Mouse (Mus musculus) cerebellum, postnatal 14 days (tissue): ENCODE results near the gene Arhgap25.
"Not testable (repeated sequence)": the region's sequence is repeated elsewhere in the genome, so short reads cannot be mapped to it uniquely, and the experiment has no call there.

Source experiments
- DNase-seq, 2 experiments: peaks; one replicate each; pipeline ENCODE4 v3.0.0; 2021; ENCODE audit warnings: mixed read lengths in 2 of 2

The Arhgap25 gene

DNA sequence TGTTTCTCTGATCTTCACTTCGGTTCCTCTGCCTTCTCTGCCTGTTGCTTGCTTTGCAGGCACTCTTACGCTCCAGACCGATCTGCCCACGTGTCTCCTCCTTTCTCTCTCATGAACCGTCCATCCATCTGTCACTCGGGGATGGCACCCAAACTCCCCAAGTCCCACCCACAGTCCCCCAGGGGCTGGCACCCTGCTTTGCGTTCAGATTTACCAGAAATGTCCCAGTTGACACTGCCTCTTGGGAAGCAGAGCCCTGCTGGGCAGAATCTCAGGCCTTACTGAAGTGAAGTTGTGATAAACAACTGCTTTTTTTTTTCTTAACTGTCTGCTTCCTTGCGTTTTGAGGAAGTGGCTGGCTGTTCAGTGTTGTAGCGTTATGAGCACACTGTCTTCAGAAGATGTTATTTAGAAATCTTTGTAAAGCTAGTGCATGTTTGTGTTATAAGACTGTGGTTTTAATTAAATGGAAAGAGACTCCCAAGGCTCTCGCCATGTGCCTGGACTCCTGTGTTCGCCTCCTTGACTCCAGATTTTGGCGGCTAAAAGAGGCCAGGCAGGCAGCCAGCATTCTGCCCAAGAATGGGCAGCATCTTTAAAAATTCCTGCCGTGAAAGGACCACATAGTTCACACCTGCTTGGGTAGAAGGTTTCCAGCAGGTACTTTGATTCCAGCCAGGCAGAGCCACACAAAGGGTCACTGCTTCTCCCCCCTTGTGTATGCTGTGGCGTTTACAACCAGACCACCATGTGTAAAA, at the start of gene Arhgap25:
Arhgap25 (minus strand) TSS at position 307 of the 758 bp plus-strand sequence.
- peak; percentile 44 to 56 for DNase-seq

DNA sequence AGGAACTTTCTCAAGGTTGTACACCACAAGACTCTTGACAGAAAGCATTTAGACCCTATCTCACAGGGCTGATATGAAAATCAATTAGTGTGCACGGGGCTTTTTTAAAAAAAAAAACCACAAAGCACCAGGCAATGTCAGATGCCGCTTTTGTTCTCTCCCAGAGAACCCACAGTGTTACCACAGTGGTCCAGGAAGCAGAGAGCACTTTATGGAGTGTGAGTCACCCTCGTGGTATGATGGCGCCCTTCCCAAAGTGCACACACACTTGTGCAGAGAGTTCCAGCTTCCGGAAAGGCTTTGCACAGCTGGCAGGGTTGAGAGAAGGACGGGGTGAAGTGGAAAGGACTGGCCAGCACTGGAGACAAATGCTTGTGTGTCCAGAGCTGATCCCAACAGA, 49.4 kb upstream of the Arhgap25 start:
- DNase-seq: no peak

DNA sequence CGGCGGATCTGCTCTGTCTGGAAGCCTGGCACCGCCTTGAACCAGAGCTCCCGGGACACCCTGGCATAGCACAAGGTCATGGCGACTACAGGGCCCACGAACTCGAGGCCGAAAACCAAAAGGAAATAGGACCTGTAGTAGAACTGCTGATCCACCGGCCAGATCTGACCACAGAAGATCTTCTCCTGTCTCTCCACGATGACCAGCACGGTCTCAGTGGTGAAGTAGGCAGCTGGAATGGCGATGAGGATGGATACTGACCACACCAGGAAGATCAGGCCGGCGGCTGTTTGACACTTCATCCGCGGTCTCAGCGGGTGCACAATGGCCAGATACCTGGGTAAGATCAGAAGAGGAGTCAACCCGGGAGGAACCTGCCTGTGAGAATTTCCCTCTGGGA, 48.5 kb upstream of the Arhgap25 start:
- no peak for DNase-seq

DNA sequence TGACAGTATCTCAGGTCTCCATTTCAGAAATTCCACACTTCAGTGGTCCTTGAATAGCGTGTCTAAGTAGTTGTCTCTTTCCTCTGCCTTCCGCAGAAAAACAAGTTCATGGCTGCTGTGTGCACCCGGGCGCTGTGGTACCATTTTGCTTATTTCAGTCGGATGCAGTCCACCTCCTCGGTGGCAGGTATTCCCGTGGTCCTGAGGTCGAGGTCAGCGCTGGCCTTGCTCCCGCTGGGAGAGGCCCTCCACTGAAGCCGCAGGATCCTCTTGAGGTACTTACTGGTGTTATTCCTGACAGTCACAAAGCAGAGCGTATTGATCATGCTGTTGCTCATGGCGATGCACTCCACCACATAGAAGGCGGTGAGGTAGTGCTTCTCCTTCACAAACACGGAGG, 48.0 kb upstream of the Arhgap25 start:
- DNase-seq: no peak

DNA sequence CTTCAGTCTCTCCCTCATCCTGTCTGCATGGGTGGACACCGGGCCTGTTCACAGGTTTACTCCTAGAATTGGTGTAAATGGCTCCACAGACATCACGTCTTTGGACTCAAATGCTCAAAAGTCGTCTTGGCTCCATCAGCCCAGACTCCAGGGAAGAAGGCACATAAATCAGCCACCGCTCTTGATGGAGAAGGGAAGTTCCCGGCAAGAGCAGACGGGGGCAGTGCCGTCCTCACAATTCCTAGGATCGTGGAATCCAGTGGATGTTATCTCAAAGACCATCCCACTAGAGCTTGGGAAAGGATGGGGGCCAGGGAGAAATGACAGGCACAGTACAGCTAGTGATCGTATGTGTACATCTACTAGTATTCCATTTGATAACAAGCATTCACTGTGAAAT, 45.2 kb upstream of the Arhgap25 start:
- DNase-seq: peak; percentile 42 to 62

DNA sequence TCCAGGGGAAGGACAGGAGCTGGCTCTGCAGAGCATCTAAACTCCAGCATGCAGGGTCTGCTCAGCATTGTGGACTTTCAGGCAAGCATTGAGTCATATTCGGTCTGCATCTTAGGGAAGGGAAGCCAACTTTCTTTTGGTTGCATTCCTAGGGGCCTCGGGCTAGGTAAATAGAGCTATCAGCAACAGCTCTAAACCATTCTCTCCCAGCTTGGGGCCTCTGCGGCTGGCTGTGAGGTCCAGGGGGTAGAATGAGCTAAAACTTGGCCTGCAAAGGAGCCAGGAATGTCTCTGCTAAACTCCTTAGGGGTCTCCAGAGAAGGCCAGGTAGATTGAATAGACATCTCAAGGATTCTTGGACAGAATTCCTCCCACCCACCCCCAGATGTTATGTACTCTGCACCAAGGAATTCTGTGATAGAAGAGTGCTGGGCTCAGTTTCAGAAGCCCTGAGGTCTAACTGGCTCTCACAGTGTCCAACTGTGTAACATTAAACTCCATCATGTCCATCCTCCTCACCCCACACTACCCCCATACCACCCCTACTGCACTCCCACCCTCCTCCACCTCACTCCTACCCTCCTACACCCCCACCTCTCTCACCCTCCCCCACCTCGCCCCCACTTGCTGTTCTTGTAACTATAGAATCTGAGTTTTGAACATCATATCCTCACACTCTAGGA, 43.7 kb upstream of the Arhgap25 start:
- no peak for DNase-seq

DNA sequence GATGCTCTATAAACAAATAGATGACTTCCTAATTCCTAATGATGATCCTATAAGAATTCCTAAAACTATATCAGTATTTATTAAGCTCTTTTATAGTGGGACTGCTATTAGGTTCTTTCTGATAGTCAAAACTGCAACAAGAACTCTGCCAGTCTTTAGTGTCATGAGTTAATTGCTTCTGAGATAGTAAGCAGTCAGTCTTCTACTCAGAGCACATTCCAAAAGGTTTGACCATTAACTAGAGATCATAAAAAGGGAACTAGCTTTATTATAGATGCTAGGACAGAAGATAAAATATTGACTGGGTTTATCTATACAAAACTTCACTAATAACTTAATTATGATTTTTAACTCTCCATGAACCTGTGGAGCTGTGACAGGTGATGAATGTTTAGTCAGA, 38.8 kb upstream of the Arhgap25 start:
- not testable (repeated sequence) for DNase-seq

DNA sequence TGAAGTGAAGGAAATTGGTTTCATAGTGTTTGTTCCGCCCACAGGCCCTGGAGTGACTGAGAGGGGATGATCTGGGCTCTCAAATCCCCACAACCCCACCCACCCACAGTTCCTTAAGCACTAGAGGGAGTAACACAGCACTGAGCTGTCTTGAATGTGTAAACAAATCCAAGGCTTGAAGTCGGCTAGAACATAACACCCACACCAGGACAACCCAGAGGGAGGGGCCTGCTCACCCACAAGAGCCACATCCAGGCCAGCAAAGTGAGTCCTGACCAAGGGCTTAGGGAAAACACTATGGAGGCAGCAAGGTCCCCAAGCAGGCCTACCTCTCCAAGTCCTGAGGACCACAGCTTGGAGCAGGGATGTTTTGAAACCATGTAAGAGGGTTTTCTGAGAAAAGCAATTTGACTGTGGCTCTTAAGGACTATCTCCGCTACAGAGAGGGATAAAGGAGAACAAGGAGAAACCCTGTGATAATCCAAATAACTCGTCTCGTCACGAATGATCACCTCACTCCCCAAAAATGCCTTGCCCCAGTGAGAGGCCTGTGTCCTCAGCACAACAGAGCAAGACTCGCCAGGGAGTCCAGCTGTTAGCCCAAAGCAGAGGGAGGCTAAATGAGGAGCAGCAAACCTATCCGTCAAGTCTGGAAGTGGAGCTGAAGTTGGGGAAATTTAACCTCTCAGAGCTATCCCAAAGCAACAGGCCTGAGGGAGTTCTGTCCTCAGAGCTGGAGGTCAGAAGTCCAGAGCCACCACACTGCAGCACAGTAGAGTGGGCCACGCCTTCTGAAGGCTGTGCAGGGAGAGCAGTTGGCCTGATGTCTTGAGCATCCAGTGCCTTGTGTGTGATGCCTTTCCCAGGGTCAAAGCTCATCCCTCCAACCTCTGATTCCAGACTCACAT, 34.9 kb upstream of the Arhgap25 start:
- no peak for DNase-seq

DNA sequence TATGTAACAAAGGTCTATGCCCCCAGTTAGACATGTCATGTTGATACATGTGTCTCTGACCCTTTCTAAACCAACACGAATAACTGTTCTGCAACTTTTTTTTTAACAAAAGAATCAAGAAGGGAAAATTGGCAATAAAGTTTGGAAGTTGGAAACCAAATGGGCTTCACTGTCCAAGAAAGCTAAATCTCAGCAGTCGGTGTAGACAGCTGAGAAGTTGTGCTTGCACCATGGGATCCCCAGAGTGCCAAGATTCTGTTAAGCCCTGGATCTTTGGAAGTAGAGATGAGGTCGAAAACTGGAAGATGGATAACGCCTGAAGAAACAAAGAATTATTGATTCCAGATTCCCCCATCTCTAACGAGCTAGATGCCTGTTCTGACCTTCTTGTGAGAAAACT, 32.1 kb upstream of the Arhgap25 start:
- no peak for DNase-seq

DNA sequence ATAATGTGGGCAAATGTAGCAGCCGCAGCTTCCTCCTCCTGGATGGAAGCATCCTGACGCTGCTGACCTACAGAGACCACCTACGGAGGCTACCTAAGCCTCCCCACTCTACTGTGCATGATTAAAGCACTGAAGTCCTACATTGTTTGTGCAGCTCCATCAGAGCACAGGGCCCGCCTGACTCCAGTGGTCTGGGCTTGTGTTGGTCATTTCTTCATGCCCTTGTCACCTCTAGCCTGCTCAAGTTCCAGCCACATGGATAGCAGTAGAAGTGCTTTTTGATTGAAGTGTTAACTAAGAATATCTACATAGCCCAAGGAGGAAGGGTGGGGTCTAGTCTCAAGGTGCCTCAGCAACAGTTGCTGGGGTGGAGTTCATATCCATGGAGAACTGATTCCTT, 31.3 kb upstream of the Arhgap25 start:
- no peak for DNase-seq

DNA sequence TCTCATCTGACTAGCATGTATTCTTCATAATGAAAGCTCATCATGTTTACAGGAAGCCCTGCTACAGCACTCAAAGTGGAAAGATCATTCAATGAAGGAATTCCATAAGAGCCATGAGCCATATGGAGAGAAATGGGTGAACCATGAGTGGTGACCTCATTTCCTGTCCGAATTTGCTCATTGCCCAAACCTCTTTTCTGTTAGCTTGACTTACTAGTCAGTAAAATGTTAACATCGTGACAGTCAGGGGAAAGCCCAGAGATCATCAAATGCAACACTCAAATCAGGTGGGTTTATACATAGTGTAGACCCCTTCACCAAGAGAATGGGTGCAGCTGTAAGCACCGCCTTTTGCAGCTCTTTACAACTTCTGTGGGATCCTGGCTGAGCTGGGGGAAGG, 20.7 kb upstream of the Arhgap25 start:
- DNase-seq: no peak

DNA sequence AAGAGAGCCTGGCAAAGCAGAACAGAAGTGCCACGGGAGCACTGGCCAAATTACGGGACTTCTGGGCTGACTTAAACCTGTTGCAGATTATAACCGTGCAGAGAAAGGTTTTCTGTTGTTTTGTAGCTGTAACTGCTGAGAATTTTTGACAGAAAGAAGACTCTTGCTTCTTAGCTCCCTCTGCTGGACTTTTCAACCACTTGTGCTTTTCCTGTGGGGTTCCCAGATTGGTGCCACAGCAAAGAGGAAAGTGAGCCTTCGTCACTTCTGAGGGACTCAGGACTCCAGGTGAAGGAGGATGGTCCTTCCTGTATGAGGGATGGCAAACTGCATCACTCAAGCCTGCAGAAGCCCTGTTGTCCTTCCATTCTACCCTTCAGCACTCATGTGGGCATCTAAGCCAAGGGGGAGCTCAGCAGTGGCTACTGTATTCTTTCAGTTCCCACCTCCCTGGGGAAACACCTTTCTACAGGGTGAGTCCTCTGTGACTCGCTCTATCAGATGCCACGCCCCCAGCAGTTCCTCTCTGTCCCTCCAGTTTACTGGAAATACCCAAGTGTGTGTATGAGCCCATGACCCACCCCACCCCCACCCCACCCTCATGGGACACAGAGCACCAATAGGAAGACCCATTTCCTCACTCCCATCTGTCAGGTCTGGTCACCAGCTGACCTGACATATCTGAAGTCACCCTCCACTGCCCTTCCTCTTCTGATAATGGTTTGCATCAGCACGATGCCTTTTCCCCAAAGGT, 19.2 kb upstream of the Arhgap25 start:
- no peak for DNase-seq

DNA sequence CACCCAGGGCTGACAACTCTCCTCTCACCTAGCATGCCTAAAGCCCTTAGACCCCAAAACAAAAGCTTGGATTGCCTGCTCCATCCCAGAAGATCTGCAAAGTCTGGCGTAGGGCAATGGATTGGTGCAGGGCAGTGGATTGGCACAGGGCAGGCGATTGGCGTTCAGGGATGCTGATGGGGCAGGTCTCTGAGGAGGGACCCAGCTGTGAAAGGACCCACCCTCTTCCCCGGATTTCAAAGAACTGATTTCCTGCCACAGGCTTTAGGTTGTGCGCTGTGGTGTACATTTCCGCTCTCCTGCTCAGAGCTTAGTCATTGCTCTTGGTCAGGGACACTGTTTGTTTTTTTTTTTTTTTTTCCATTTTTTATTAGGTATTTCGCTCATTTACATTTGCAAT, 14.8 kb upstream of the Arhgap25 start:
- DNase-seq: no peak

DNA sequence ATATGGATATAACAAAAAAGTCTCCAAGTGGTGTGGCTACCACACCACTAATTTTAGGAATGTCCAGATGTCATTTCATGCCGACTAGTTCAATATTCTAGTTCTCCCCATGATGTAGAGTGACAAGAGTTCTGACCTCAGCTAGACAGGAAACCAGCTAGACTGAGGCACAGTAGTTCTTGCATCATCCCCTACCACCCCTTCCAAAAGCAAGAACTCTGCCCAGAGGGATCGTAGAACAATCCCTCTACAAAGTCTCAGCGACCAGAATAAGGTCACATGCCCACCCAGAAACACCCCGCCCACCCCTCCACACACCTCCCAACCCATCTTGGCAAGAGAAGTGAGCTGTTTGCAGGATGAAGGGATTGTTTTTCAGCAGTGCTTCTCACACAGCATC, 14.4 kb upstream of the Arhgap25 start:
- DNase-seq: no peak

DNA sequence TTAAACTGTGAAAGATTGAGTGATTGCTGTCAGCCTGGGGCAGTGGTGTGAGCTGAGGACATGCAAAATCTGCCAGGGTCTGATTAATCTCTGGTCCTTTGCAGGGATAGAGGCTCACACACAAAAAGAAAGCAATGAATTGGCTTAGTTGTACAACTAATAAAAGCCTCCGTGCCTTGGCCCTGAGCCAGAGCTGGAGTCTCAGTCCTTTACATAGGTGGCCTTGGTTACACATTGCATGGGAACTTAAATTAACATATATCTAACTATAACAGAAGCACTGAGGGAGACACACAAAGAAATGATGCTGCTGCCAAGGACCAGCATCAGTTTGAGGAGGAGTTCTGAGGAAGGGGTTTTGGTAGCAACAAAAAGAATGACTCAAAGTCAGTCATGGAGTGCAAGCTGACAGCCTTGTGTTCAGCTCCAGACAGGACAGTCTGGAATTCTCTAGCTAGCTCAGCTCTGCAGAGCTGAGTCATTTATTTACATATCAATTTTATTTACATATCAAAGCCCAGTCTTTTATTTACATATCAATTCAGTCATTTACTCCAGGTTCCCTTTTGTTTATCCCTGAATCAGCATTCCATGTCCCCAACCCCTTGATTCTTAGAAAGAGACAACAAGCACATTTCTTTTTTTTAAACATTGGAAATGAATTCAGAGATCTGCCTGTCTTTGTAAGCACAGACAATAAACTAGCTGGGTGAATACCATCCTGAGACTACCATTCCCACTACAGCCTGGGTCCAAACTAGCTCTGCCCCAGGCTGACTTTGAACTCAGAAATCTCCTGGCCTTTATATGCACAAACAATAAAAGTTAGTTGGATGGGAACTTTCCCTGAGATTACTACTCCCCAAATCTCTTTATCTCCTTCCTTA, 12.5 kb upstream of the Arhgap25 start:
- DNase-seq: peak in 1 of 2 experiments; percentile 15

DNA sequence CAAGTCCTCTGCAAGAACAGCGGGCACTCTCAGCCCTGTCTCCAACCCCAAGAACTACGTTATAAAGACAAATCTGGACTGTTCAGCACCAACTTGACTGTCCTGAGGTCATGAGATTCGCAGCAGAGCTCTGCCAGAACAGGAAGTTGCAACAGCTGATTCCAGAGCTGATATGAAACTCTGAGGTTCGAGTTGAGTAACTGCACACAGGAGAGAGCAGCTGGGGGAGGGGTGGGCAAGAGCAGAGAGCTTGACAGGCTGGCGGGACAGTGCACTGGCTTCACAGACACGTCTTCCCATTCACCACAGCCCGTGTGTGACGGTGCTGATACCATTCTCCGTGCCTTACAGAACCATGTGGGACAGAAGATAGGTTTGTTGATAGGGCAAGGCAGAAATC, 9.0 kb upstream of the Arhgap25 start:
- no peak for DNase-seq

DNA sequence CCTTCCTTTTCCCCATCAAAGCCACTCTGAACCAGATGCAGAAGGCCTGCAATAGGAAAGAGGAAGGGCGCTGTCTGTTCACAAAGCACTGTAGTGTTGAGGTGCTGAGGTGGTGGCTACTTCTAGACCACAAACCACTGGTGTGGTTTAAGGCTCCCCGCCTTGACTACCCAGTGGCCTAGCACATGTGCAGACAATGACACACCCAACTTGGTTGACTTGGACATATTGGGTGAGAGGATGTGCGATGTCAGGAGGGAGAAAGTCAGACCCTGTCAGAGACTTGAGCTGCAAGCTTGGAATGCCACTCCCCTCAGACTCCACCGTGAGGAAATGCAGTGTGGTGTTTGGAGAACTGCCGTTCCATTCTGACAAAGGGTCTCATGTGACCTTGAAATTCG, 8.1 kb upstream of the Arhgap25 start:
- DNase-seq: no peak

DNA sequence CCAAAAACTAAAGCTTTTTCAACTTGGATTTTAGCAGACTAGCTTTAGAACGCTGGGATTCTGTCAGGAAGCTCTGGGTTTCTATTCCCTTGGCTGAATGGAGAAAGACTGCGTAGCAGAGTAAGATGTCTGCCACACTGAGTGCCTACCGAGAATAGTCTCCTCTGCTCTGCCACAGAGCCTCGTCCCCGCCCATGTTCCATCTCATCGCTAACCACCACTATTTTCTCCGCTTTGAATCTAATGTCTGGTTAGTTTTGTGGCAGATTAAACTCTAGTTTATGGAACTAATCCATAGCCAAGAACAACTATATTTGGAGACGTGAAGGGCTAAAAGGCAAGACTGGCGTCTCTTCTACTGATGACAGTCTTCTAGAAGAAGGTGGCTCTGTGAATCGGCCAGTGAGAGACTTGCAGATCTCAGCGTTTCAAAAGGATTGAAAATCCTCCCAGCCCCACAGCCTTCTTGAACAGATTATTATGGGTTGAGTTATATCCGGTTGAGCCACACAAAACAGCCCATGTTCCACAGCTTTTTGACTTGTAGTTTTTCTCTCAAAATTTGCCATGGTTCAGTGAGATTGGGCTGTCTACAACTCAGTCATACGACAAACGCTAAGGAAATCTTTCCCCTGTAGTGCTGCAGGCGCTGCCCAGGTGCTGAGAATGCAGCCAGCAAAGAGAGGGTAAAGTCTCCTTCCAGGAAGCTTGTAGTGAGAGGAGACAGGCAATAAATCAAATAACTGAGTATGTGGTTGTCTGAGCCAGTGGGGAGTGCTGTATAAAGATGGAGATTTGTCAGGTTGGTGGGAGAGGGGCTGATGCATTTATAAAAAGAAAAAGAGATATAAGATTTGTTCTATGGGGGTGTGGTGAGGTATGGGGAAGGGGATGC, 5.6 kb upstream of the Arhgap25 start:
- no peak for DNase-seq

DNA sequence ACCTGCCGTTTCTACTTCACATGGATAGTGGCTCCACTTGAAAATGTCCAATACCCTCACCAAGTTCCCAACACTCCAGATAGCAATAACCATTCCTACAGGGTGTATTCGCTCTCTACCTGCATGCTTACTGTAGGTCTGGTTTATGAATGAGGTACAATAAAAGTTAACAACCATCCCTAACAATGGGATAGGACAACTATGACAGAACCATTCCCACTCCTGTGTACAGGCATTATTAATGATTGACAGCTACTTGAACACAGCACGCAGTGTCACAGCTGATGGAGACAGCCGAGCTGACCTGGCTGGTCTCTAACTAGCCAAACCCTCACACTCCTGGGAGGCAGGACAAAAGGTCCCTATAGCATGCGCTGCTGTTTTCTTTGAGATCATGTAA, 4.6 kb upstream of the Arhgap25 start:
- no peak for DNase-seq

DNA sequence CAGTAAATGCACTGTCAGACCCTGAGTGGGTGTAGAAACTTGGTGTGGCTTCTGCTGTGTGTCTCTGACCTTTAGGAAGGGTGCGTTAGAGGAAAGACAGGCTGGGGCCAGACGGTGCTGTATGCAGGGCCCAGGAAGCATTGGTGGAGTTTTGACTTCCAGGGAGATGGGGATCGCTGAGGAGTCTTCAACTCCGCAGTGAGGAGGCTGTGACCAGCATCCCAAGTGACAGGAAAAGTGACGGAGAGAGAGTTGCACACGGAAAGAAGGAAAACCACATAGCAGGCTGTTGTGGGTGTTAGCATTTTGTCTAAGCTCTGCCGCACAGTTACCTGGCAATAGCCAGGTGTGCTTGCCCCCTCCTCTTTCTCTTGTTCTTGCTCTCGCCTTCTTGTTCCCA, 3.2 kb upstream of the Arhgap25 start:
- no peak for DNase-seq

DNA sequence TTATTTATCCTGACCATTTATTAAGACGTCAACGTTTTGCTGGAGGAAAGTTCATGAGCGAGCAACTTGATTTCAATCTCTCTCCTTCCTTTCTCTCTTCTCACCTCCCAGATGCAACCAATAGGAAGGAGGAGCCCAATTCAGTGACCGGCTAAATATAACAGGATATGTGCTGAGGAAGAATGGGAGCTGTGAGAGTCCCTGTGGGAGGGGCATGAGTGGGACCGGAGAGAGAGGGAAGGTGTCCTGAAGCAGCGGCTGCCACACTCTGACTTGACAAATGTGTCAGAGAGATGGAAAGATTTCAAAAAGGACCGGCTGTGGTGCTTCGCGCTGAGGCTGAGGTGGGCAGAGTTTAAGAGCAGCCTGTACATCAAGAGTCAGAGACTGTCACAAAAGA, 2.6 kb upstream of the Arhgap25 start:
- no peak for DNase-seq
